Mouse (Mus musculus) lung, embryonic 15.5 days (tissue): ENCODE results near the gene Fth1. TPM values are rescaled to one million over a fixed set of nuclear protein-coding genes. Genes with fewer than 3 reads are reported as not detected.

ENCODE experiments used
- polyA plus RNA-seq: library from polyadenylated mRNA; unstranded; fragments of >200 nt; fragmentation: Nextera tagmentation; extraction: Ambion mirVana; gene quantifications from 2 replicates; pipeline ENCODE4 v1.2.1, GENCODE M21; 2015

Gene Fth1
- polyA plus RNA-seq, 1 experiment from 2014 or later, result 1,860 TPM

Other genes starting within 250 kb of the Fth1 start
- not detected in 2 replicates for gene Scgb2a2, start 133.0 kb upstream of the Fth1 start, polyA plus RNA-seq
- 131 and 132 TPM in 2 replicates for gene Incenp, start 81.0 kb upstream of the Fth1 start, polyA plus RNA-seq
- gene Best1, start 21.0 kb downstream of the Fth1 start, polyA plus RNA-seq, result 1.1 TPM in 2 replicates
- 31.5 and 33.1 TPM in 2 replicates for gene Rab3il1, start 21.1 kb downstream of the Fth1 start, polyA plus RNA-seq
- gene Fads3, start 61.0 kb downstream of the Fth1 start, polyA plus RNA-seq, result 54.5 and 64.1 TPM in 2 replicates
- gene Fads2, start 121.1 kb downstream of the Fth1 start, polyA plus RNA-seq, result 98.0 and 99.3 TPM in 2 replicates
- gene Fads1, start 202.3 kb downstream of the Fth1 start, polyA plus RNA-seq, result 101 and 106 TPM in 2 replicates
- 440 and 459 TPM in 2 replicates for gene Tmem258, start 223.4 kb downstream of the Fth1 start, polyA plus RNA-seq
- gene Fen1, start 223.6 kb downstream of the Fth1 start, polyA plus RNA-seq, result 119 and 120 TPM in 2 replicates